Mouse (Mus musculus): ENCODE measurements at regions not wholly inside any gene's neighbourhood (a gene's known extent, or its start where the extent isn't known, plus 50 kb on each side); places are given as distances from the start of the nearest gene placed in this dataset.

- DNase-seq, result no peak
Observed at GRCm38 (mm10) chr2:102970221-102970620, 68.8 kb upstream of the Cd44 start.

- DNase-seq, result peak; percentile 66
Observed at GRCm38 (mm10) chr2:102967950-102968722, 66.7 kb upstream of the Cd44 start.

- no peak for DNase-seq
Observed at GRCm38 (mm10) chr2:102967417-102967816, 66.0 kb upstream of the Cd44 start.

GRCm38 (mm10) chr2:102959067-102959645 lies 57.7 kb upstream of the Cd44 start:
- no peak for DNase-seq

- DNase-seq, result no peak
Observed at GRCm38 (mm10) chr2:102958529-102958928, 57.1 kb upstream of the Cd44 start.

GRCm38 (mm10) chr2:102957811-102958210 lies 56.3 kb upstream of the Cd44 start:
- DNase-seq, result no peak

GRCm38 (mm10) chr2:102956858-102957242 lies 55.4 kb upstream of the Cd44 start:
- DNase-seq, result no peak

GRCm38 (mm10) chr2:102956108-102956857 lies 54.8 kb upstream of the Cd44 start:
- DNase-seq, result no peak

GRCm38 (mm10) chr2:102955232-102955631 lies 53.8 kb upstream of the Cd44 start:
- DNase-seq, result no peak
